Mouse (Mus musculus) olfactory bulb, adult 2 months (tissue): ENCODE data around the gene Pgc.

Experiments used
- CTCF ChIP-seq: fragments of 200-500 bp; IDR thresholded peaks from 2 replicates; pipeline ENCODE4 v1.5.1; 2012; ENCODE audit warnings: low read depth, mild to moderate bottlenecking, low read length, moderate library complexity; ENCODE audit not compliant: insufficient read depth
- POLR2A ChIP-seq: fragments of 200-500 bp; IDR thresholded peaks from 2 replicates; pipeline ENCODE4 v1.6.1; 2012; ENCODE audit warnings: mild to moderate bottlenecking, low read depth, low read length, moderate library complexity; ENCODE audit not compliant: insufficient read depth

DNA sequence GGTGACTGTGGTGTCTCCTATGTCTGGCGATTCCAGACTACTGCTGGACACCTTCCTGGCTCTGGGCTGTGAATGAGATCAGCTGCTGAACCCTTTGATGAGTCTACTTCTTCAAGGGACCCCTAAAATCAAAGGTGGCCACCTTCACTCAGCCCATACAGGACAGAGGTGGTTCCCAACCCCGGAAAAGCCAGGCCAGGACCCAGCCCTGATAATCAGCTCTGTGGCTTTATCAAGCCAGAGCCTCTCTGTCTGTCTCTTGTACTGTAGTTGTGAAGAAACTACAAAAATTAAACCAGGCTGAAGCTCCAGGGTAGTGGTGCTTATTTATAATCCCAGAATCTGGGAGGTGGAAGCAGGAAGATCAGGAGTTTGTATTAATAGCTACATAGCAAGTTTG is 50.5 kb downstream of the Pgc start:
- TF ChIP-seq CTCF (no peak), POLR2A (no peak)
